Mouse (Mus musculus) urinary bladder, postnatal 4 days (tissue): Measurements from ENCODE around the gene Dip2b.

ENCODE experiments used
- DNase-seq, 2 experiments: peaks; one replicate each; pipeline ENCODE4 v3.0.0; 2021 to 2022; ENCODE audit warnings: low spot score in 2 of 2

Dip2b gene

GRCm38 (mm10) chr15:100038470-100038971, at the start of gene Dip2b:
Dip2b (plus strand) TSS chr15:100038664.
- DNase-seq: peak; percentile 92 to 97

DNA sequence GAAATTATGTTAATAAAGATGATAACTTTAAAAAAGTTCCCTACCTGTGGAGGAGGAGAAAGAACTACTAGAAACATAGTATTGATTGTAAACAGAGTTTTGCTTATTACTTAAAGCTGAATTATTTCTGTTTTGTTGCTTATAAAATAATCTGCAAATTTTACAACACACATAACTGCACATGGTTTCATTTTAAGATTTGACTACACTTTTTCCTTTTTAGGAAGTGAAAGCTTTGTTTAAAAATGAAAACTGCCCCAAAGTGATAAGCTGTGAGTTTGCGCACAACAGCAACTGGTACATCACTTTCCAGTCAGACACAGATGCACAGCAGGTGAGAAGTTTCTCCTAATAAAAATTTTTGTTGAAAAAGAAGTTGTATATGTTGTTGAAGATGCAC, 45.4 kb upstream of the Dip2b start:
- no peak for DNase-seq

GRCm38 (mm10) chr15:99997114-99997804, 41.2 kb upstream of the Dip2b start:
- no peak for DNase-seq

DNA sequence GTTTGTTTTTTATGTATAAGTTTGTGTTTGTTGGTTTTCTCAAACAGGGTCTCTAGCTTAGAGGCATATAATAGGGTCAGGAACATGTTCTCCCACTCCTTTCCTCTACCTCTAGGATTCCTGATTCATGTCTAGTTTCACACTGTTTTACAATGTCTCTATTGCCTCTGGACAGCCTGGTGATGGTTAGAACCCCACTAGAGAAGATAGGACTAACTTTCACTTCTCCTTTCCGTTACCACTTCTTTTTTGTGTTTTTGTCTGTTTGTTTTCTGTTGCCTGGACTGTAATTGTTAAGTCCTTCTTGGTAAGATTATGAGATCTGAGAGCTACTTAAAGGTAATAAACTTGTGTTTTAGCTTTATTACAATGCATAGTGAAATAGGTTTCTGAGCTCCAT, 39.1 kb upstream of the Dip2b start:
- DNase-seq: no peak

GRCm38 (mm10) chr15:100004677-100005273, 33.7 kb upstream of the Dip2b start:
- DNase-seq: no peak

GRCm38 (mm10) chr15:100006180-100006579, 32.3 kb upstream of the Dip2b start:
- no peak for DNase-seq

DNA sequence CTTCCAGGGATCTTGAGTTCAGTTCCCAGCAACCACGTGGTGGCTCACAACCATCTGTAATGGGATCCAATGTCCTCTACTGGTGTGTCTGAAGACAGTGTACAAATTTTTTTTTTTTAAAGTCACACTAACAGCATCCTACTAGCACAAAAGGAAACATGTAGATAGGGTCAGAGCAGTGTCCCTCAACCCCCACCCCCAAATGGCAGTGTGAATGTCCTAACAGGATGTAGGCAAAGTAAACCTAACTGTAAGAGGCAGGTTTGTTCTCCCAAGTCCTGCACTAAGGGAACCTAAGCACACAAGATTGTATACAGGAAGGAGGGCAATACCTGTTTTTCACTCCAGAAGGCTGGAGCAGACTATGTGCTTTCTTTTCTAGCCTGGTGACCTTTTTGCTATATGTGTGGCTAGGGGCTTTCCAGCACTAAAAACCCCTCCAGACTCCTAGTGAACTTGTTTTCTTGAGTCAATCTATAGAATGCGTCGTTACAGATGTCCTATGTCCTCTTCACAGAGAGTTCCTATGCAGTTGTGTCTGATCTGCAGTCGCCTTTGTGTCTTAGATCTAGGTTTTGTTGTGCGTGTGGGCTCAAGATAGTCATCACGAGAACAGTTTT, 20.1 kb upstream of the Dip2b start:
- no peak for DNase-seq

- no peak for DNase-seq
Measured at GRCm38 (mm10) chr15:100021175-100021574, 17.3 kb upstream of the Dip2b start.

GRCm38 (mm10) chr15:100022923-100023322, 15.5 kb upstream of the Dip2b start:
- DNase-seq: no peak

- DNase-seq: no peak
Measured at GRCm38 (mm10) chr15:100025076-100025834, 13.2 kb upstream of the Dip2b start.

GRCm38 (mm10) chr15:100028133-100028532, 10.3 kb upstream of the Dip2b start:
- no peak for DNase-seq

- no peak for DNase-seq
Measured at GRCm38 (mm10) chr15:100029497-100029896, 9.0 kb upstream of the Dip2b start.

DNA sequence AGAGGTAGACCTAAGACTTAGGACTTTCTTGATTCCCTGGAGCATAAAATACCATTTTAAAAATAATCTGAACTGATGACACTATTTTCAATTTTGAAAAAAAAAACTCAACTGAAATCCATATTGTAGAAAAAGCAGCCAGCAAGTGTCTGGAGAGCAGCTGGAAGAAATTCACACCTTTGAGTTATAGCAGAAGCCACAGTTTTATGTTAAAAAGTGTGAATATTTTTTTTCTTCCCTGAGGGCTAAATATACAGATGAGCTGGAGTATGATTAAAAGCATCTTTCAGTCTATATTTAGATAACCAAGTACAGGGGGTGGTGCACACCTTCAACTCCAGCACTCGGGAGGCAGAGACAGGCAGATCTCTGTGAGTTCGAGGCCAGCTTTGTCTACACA, 8.6 kb upstream of the Dip2b start:
- no peak for DNase-seq

- no peak for DNase-seq
Measured at GRCm38 (mm10) chr15:100032546-100032945, 5.9 kb upstream of the Dip2b start.

- no peak for DNase-seq
Measured at GRCm38 (mm10) chr15:100039001-100039701, 687 bp downstream of the Dip2b start.

DNA sequence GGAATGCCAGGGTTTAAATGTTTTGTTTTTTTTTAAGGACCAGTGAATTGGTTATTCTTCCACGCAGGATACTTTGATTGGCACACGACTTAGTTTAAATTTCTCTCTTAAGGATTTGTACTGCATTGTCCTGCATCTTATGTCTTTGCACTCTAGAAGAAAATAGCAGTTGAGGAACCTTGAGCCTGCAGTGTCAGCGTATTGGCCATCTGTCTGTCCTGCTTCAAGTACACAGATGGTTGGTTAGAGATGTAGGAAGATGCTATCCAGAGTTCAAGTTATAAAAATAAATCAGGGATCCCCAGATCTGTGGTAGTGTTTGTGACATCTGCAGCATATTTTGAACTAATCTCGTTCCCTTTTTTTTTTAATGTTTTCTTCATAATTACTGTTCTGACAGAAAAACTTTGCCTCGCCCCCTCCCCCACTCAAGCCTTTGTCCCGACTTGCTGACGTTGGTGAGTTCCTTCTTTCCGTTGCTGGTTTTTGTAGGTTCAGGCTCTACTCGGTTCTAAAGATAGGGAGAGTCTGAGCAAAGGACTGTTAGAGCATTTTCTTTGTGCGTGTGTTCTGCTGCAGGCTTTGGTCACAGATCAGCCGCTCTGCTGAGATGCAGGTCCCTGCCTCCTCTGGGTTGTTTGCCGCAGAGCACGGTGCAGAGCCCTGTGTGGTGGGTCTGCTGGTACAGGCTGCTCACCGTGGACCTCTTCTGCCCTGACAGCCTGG, 2.2 kb downstream of the Dip2b start:
- DNase-seq: no peak

GRCm38 (mm10) chr15:100041267-100042047, 3.0 kb downstream of the Dip2b start:
- no peak for DNase-seq

GRCm38 (mm10) chr15:100042048-100042400, 3.6 kb downstream of the Dip2b start:
- no peak for DNase-seq

GRCm38 (mm10) chr15:100045576-100045975, 7.1 kb downstream of the Dip2b start:
- DNase-seq: no peak

GRCm38 (mm10) chr15:100049496-100050087, 11.1 kb downstream of the Dip2b start:
- no peak for DNase-seq
